Mouse (Mus musculus): Measurements from ENCODE around the gene Gm17268.

Gene Gm17268

GRCm38 (mm10) chr11:82038535-82038934, at the start of gene Gm17268:
Gene Gm17268, minus strand, starts transcription at chr11:82038562.
- no peak for DNase-seq

GRCm38 (mm10) chr11:82084360-82084759, 46.0 kb upstream of the Gm17268 start:
- DNase-seq: no peak

- DNase-seq: no peak
Observed at GRCm38 (mm10) chr11:82080865-82081264, 42.5 kb upstream of the Gm17268 start.

GRCm38 (mm10) chr11:82078136-82078730, 39.9 kb upstream of the Gm17268 start:
- no peak for DNase-seq

GRCm38 (mm10) chr11:82077031-82077430, 38.7 kb upstream of the Gm17268 start:
- DNase-seq: no peak

GRCm38 (mm10) chr11:82073686-82074085, 35.3 kb upstream of the Gm17268 start:
- no peak for DNase-seq

- DNase-seq: no peak
Observed at GRCm38 (mm10) chr11:82072984-82073383, 34.6 kb upstream of the Gm17268 start.

- DNase-seq: no peak
Observed at GRCm38 (mm10) chr11:82072374-82072773, 34.0 kb upstream of the Gm17268 start.

GRCm38 (mm10) chr11:82071076-82071475, 32.7 kb upstream of the Gm17268 start:
- no peak for DNase-seq

- no peak for DNase-seq
Observed at GRCm38 (mm10) chr11:82066953-82067571, 28.7 kb upstream of the Gm17268 start.

- no peak for DNase-seq
Observed at GRCm38 (mm10) chr11:82063454-82063853, 25.1 kb upstream of the Gm17268 start.

GRCm38 (mm10) chr11:82062226-82062625, 23.9 kb upstream of the Gm17268 start:
- no peak for DNase-seq

- DNase-seq: no peak
Observed at GRCm38 (mm10) chr11:82057646-82058045, 19.3 kb upstream of the Gm17268 start, which contains the start of gene Ccl11. Gene Ccl11, plus strand, starts transcription at chr11:82057823.

- DNase-seq: no peak
Observed at GRCm38 (mm10) chr11:82053849-82054248, 15.5 kb upstream of the Gm17268 start.

GRCm38 (mm10) chr11:82047746-82048415, 9.5 kb upstream of the Gm17268 start:
- DNase-seq: peak in 1 of 2 experiments; percentile 12

GRCm38 (mm10) chr11:82045471-82045870, 7.1 kb upstream of the Gm17268 start, which contains the start of gene Ccl7:
Gene Ccl7, plus strand, starts transcription at chr11:82045712.
- no peak for DNase-seq

- DNase-seq: no peak
Observed at GRCm38 (mm10) chr11:82041671-82042080, 3.3 kb upstream of the Gm17268 start.

GRCm38 (mm10) chr11:82039132-82039660, 834 bp upstream of the Gm17268 start:
- DNase-seq: no peak

GRCm38 (mm10) chr11:82035857-82036256, 2.5 kb downstream of the Gm17268 start:
- DNase-seq: no peak

- DNase-seq: peak; percentile 8 to 22
Observed at GRCm38 (mm10) chr11:82035356-82035755, 3.0 kb downstream of the Gm17268 start, which contains the start of gene Ccl2. Gene Ccl2, plus strand, starts transcription at chr11:82035571.

GRCm38 (mm10) chr11:82034446-82034845, 3.9 kb downstream of the Gm17268 start:
- DNase-seq: no peak

GRCm38 (mm10) chr11:82032678-82033344, 5.6 kb downstream of the Gm17268 start:
- no peak for DNase-seq

GRCm38 (mm10) chr11:82032136-82032535, 6.2 kb downstream of the Gm17268 start:
- no peak for DNase-seq

Measured in spleen, adult 18-20 months (tissue).